Mouse (Mus musculus): ENCODE results near the gene Gm8232.
"Not testable (repeated sequence)": the region's sequence is repeated elsewhere in the genome, so short reads cannot be mapped to it uniquely, and the experiment has no call there.

Gm8232 gene

GRCm38 (mm10) chr14:44433335-44433734, at the start of gene Gm8232:
Gene Gm8232, plus strand, starts transcription at chr14:44433635.
- DNase-seq (ENCODE audit: low spot score) = not testable (repeated sequence)

- not testable (repeated sequence) for DNase-seq (ENCODE audit: low spot score)
Observed at GRCm38 (mm10) chr14:44384233-44384632, 49.2 kb upstream of the Gm8232 start.

- not testable (repeated sequence) for DNase-seq (ENCODE audit: low spot score)
Observed at GRCm38 (mm10) chr14:44410588-44410987, 22.8 kb upstream of the Gm8232 start, which contains the start of gene Gm3371. Gene Gm3371, minus strand, starts transcription at chr14:44410688.

Measured in ovary, postnatal 14 days (tissue).